Mouse (Mus musculus) c-Kit-positive CD71-positive TER-119-positive erythroid progenitor cells, embryonic 14.5 days (primary cell): ENCODE measurements around the gene Ptms.
"Not testable (repeated sequence)": the region's sequence is repeated elsewhere in the genome, so short reads cannot be mapped to it uniquely, and the experiment has no call there.

Experiments used
- DNase-seq: peaks from one replicate; pipeline ENCODE4 v3.0.0-alpha.2; 2013; ENCODE audit warnings: low spot score

The Ptms gene

DNA sequence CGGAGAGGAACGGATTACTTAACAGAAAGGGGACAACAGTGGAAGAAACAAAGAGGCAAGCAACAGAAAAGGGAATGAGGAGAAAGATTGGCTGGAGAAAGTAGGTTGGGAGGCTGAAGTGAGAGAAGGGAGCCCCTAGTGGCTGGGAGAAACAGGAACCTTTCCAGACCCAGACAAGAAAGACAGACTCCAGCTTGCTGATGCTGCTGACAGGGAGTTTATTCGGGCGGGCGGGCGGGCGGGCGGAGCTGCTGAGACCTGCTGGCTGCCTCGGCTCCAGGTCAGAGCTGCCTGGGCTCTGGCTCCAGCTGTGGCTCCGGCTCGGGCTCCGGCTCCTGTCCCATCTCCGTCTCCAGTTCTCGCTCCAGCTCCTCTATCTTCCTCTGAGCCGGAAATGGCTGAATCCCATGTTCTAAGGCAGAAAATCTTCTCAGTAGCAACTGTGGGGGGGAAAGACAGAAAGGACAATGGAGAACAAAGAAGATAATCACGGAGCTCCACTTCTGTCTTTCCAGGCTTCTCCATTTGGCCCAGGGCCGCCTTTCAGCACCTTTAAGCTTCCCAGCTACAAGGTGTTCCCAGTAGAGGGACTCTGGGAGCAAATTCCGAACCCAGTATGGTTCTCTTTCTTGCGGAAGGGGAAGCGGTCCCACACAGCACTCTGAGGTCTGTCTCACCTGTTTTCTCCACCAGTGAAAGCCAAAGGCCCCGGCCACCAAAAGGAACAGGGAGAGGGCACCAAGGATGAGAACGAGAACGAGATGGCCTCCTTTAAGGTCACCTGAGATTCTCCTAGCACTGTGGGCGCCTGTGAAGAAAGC lies 15.5 kb downstream of the Ptms start:
- DNase-seq: peak; percentile 70

DNA sequence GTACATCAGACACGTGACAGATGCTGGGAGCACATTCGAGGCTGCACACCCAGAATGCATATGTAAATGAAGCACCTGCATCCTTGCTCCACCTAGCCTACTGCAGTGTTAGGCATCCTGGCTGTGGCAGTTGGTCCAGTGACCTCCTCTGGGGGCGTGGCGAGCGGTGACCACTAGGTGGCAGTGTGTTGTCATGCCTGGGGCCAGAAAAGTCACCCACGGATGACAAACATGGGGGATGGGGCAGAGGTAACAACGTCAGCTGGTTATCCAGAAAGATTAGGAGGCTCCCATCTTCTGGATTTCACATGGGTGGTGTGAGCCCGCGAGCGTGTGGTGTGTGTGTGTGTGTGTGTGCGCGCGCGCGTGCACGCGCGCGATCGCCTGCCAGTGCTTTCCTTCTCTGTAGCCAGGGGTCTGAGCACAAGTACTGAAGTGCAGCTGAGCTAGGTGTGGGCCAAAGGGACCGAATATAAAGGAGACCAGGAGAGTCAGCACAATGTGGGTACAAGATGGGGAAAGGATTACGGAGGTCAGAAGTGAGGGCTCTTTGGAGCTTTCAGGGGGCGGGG lies 16.2 kb downstream of the Ptms start:
- peak; percentile 86 for DNase-seq

DNA sequence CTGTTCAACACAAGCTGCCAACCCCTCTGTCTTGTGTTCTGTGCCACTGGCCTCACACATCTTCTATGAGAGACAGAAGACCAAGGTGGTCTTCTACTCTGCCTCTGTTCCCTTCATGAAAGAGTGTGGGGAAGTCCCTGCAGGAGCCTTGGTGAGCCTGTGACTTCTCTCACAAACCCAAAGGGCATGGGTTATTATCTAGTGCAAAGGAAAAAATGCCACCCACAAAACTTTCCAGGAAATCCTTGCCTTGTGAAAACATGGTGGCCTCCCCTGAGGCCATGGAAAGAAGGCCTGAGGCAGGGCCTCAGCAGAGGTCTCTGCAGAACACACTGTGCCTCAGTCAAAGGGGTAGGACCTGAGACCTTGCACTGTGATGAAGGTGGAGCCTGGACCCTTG lies 18.1 kb downstream of the Ptms start:
- DNase-seq: no peak

DNA sequence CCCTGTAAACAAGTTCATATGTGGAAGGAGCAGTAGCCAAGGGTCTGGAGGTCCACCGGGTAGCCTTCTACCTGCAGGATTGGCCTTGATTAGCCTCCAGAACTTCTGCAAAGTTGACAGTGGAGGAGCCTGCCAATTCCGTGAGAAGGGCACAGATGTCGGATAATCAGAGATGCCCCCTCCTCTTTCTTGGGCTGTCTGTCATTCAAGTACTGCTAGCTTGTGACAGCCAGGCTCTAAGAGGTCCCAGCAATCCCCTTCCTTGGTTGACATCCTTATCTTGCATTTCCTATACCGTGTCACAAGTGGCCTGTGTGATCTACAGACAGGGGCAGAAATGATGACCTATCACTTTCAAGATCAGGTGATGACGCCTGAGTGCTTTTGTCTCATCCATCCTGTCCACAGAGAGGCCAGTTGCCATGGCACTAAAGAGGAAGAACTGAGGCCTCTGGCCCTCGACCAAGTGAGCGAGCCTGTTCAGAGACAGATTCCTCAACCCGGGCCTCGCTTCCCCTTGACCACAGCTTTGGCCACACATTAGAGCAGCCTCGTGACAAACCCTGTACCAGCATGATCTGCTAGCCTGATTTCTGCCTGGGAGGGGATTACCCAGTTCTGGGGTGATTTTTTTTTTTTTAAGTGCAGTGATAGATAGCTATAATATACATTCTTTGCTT lies 19.0 kb downstream of the Ptms start:
- DNase-seq: no peak

DNA sequence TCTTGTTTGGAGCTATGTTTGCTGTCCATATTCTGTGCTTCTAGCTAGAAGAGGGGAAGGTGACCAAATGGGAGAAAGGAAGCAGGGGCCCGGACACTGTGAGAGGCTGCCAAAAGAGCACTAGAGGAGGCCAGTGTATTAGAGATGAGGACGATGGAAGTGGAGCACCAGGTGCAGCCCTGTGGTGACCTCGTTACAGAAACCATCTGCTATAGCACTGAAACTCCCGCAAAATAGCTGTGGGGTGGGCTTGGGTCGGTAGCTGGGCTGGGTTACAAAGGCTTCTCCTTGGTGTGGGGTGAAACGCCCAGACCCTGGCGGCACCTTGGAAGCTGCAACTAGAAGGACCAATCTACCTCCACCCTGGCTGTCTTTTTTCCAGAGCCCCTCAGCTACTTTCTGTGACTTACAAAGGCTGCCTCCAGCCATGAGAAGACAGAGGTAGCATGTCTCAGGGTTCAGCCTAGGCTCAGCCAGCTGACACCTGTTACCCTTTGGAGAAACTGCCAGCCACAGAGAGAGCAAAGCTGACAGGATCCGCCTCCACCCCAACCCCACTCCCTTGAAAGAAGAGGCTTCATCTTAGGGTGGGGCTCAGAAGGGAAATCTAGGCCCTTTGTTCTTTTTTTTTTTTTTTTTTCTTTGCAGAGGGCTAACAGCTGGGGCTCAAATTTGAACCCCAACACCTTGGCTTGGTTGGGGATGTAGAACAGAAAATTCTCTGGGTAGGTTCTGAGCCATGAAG lies 19.7 kb downstream of the Ptms start:
- no peak for DNase-seq

DNA sequence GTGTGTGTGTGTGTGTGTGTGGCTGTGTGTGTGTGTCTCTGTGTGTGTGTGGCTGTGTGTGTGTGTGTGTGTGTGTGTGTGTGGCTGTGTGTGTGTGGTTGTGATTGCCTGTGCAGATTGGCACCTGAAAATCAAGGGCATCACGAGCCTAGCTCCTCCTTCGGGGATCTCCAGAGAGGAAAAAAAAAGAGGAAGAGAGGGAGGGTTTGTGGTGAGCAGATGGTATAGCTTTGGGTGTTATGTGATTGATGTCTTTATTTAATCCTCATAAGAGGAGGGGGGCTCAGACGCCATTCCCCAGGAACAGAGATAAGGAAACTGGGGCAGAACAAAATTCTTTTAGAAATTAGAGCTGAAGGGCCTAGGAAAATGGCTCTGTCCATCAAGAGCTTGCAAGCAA lies 21.5 kb downstream of the Ptms start:
- DNase-seq: no peak

DNA sequence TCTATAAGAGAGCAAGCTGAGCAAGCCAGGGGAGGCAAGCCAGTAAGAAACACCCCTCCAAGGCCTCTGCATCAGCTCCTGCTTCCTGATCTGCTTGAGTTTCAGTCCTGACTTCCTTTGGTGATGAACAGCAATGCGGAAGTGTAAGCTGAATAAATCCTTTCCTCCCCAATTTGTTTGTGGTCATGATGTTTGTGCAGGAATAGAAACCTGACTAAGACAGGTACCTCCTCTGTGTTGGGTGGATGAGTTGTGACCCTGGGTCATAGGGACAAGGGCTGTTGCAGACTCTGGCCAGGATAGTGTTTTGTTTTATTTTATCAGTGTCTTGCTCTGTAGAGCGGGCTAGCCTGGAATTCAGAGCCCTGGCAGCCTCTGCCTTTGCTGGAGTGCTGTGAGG lies 25.8 kb downstream of the Ptms start:
- DNase-seq: not testable (repeated sequence)

DNA sequence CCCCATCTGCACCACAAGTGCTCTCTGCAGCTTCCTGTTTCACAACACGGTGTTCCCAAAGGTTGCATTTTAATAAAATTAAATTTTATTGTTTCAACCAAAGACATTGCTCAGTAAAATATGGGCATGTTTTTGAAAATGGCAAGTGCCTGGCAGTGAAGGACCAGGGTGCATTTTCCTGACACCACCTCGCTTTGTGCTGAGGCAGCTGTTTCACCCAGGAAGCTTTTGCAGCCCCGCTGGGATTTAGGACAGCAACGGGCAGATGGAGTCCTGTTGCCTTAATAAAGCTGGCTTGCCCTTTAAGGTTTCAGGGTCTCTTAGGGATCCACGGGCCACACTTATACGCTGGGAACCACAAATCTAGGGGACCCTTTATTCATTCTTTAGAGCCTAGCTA lies 28.9 kb downstream of the Ptms start:
- no peak for DNase-seq

DNA sequence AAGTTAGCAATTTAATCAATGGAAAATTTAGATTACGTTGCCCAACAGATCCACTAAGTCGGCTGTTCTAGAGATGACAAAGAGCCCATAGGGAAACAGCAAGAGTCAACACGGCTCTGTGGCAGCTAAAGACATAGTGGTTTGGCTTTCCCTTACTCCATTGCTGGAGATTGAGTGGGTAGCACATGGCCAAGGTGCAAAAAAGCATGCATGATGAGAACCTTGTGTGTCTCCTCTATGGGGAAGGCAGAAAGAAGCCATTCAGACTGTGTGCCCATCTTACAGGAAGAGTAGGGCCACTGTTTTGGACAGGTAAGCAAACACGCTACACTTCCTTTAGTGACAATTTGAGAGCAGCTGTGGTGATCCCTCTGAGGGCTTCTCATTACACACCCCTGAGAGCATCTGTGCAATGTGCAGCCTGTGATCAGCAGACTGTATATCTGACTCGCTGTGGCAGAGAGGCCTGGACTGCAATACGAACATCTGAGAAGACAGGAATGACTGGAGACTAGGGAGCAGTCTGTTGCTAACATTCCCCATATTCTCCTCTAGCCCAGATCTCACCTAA lies 31.3 kb downstream of the Ptms start:
- no peak for DNase-seq

DNA sequence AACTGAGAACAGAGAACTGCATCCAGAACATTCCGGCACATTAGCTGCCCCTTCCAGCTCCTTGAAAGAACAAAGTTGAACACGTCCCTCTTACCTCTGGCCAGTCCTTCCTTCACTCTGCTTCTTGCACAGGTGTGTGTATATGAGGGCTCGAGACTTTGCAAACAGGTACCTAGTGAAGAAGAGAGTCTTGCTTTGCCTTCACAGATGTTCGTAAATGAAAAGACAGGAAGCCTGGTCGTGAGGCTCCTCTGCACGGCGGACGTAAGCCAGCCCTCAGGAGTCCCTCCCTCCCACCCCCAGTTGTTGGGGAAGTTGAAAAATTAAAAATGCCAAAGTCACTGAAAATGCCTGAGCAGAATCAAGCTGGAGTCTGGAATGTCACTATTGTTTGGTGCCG lies 31.9 kb downstream of the Ptms start, which contains the start of gene Cd4:
Gene Cd4 (minus strand): TSS at position 236 of the 400 bp plus-strand sequence.
- no peak for DNase-seq

DNA sequence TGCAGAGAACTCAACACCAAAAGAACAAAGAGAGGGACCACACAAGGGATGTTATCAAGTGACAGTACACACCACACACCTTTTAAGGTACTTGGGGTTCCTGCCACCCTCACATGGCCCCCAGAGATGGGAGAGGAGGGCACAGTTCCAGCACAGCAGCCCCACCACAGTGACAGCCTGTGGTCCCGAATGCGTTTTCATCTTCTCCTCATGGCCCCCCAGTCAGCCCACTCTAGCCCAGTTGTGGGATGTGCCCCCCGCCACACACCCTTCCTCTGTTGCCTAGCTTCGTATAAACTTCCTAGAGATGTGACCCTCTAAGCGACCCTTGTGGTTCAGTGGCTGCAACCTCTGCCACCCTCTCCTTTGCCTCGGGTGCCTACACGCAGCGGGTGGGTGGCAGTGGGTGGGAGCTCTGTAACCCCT lies 33.9 kb downstream of the Ptms start:
- DNase-seq: no peak

DNA sequence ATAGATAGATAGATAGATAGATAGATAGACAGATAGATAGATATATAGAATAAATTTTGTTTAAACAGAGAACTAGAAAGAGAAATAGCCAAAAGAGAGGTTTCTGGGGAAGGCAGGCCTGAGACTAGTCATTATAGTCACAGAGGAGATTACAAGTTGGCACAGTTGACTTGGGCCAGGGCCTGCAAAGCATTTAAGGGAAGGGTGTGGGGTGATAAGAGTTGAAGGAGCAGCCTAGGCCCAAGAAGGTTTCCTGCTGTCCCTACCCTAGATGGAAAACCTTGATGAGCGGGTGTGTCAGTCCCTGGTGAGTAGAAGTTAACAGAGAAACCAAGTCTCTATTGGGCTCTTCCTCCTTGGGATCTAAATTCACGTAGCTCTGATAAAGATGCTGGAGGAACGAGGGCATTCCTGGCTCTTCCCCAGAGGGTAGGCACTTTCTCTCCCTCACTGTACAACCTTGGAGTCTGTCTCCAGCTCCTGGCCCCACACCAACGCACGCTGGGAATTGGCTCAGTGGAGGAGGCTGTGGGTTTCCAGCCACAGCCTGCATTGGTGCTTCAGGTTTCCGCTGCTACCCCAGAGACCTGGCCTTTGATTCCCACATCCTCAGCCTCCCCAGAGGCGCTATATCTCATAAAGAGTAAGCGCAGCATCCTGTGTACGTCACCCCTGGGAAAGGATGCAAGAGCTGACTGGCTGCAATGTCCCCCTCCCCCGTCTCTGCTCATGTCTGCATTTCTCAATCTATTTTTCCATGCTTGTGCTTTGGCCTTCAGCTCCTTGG lies 35.0 kb downstream of the Ptms start:
- DNase-seq: no peak

DNA sequence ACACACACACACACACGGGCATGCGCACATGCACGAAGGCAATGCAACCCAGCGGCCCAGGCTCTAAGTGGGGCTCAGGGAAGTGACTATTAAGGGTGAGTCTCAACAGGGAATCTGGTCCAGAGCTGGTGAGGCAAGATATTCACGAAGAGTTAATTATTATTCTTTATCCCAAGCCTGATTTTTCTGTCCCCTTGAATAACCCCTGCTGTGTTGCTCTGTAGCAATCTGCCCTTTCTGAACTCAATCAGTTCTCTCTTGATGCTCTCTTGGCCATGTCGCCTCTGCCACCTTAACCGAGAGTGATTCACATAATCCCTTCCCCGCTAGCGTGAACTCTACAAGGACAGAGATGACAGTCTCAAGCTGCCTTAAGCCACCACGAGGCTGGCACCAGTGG lies 36.6 kb downstream of the Ptms start:
- DNase-seq: no peak

DNA sequence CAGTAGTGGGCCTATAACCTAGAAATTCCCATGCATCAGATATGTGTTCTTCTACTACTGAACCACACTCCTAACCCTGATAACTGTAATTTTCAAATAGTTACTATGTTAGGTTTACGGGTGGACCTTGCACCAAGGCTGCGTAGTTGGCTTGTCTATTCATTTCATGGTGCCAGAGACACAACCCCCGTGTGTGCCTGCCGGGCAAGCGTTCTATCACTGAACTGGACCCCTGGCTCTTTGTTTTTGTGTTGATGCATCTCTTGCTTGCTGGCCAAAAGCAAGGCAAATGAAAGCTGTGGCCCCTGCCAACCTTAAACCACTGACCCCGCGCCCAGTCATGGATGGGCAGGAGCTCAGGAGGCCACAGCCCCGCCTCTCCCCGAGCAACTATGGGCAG lies 38.1 kb downstream of the Ptms start:
- no peak for DNase-seq

DNA sequence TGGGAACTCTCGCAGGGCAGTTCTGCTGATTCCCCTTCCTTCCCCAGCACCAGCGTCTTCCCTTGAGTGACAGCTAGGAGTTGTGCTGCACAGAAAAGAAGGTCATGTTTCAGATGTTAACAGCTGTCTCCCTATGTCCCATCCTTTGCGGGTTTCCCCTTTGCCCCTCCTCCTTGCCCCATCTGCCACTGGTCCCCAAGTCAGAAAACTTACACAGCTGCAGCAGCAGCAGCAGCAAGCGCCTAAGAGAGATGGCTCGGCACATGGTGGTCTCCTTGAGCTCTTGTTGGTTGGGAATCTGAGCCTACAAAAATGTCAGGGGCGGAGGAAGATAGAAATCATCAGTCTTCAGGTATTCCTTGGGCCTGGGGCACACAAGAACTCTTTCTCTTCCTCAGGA lies 40.5 kb downstream of the Ptms start:
- no peak for DNase-seq

DNA sequence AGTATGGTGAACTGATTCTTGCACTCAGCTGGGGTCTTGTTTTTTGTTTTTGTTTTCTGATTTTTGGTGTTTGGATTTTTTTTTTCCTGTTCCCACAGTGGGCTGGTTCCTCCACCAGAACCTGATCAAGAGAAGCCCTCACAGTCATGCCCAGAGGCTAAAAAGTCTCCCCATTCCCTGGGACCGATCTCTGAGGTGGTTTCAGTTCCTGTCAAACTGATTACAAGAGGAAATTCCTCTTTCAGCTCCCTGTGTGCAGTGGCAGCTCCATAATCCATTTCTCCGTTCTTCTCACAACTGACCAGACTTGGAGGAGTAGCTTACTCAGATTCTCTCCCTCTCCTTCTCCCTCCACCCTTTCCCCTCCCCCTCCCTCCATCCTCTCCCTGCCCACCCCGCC lies 45.6 kb downstream of the Ptms start:
- no peak for DNase-seq

DNA sequence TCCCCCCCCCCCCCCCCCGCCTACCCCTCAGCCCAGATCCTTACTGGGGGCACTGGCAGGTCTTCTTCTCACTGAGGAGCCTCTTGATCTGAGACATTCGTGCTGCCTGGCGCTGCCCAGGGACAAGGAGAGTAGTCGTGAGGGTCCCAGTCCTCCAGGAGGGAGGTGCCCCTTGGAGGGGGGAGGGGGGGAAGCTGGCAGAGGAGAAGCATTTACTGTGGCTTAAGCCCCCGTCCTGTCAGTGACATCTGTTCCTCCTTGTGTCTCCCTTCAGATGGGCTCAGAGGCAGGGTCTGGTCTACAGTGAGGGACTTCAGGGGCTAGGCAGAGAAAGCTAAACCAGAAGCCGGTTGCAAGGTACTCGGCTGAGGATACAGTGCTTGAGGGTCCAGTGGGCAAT lies 53.3 kb downstream of the Ptms start:
- DNase-seq: no peak

DNA sequence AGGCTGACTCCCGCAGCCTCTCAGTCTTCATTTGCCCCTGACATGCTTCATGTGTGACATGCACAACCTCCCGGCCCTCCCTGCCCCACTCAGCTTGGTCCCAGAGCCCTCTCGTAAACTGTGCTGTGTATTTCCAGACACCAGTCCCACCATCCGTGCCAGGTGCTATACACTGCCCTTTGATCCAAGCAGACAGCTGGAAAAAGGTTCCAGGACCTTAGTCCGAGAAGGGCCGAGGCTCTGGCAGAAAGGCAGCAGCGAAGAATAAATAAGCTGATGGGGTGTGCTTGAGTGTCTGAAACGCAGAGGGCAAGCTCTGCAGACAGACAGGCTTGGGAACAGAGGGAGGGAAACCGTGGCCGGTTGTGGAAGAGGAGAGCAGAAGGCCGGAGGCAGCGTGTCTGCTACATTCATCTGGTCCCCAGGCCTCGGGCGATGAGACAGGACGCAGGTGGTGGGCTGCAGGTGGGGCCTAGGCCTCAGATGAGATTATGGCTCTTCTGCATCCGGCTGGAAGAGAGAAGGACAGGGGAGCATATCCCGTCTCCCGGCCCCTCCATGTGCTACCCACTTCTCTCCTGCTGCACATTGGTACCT lies 54.0 kb downstream of the Ptms start:
- DNase-seq: no peak
